Mouse (Mus musculus) ES-CJ7 (cell line): ENCODE measurements at regions not wholly inside any gene's neighbourhood (a gene's known extent, or its start where the extent isn't known, plus 50 kb on each side); places are given as distances from the start of the nearest gene placed in this dataset.

Experiments used
- DNase-seq: peaks from one replicate; pipeline ENCODE4 v3.0.0; 2011; ENCODE audit warnings: low read depth, low spot score

GRCm38 (mm10) chr10:45957686-45958085 is 380.1 kb downstream of the Hace1 start:
- no peak for DNase-seq

GRCm38 (mm10) chr10:45972240-45972639 is 394.6 kb downstream of the Hace1 start:
- DNase-seq: no peak

GRCm38 (mm10) chr10:45982731-45983274 is 405.2 kb downstream of the Hace1 start:
- DNase-seq: no peak

GRCm38 (mm10) chr10:45983671-45984335 is 406.2 kb downstream of the Hace1 start:
- DNase-seq: no peak

- no peak for DNase-seq
Measured at GRCm38 (mm10) chr10:45986341-45986740, 408.7 kb downstream of the Hace1 start.

- no peak for DNase-seq
Measured at GRCm38 (mm10) chr10:46006319-46006718, 428.7 kb downstream of the Hace1 start.

- peak; percentile 72 for DNase-seq
Measured at GRCm38 (mm10) chr10:46011916-46012596, 434.4 kb downstream of the Hace1 start.

GRCm38 (mm10) chr10:46012599-46012998 is 435.0 kb downstream of the Hace1 start:
- no peak for DNase-seq

GRCm38 (mm10) chr10:46016295-46016694 is 438.7 kb downstream of the Hace1 start:
- DNase-seq: no peak

- DNase-seq: no peak
Measured at GRCm38 (mm10) chr10:46045474-46046093, 468.0 kb downstream of the Hace1 start.

- DNase-seq: no peak
Measured at GRCm38 (mm10) chr10:46046094-46046749, 468.6 kb downstream of the Hace1 start.

- no peak for DNase-seq
Measured at GRCm38 (mm10) chr10:46046890-46047414, 469.3 kb downstream of the Hace1 start.

GRCm38 (mm10) chr10:46047591-46047990 is 470.0 kb downstream of the Hace1 start:
- no peak for DNase-seq

GRCm38 (mm10) chr10:46057362-46058198 is 480.0 kb downstream of the Hace1 start:
- peak; percentile 63 for DNase-seq

- no peak for DNase-seq
Measured at GRCm38 (mm10) chr10:46058199-46058472, 480.5 kb downstream of the Hace1 start.

GRCm38 (mm10) chr10:46059285-46059684 is 481.7 kb downstream of the Hace1 start:
- DNase-seq: no peak

GRCm38 (mm10) chr10:46063831-46064230 is 486.2 kb downstream of the Hace1 start:
- DNase-seq: no peak

- no peak for DNase-seq
Measured at GRCm38 (mm10) chr10:46070766-46071165, 493.1 kb downstream of the Hace1 start.

GRCm38 (mm10) chr10:46071220-46071619 is 493.6 kb downstream of the Hace1 start:
- no peak for DNase-seq

GRCm38 (mm10) chr10:46071810-46072549 is 494.4 kb downstream of the Hace1 start:
- DNase-seq: no peak
